Mouse (Mus musculus): ENCODE data around the gene Tfcp2.

DNA sequence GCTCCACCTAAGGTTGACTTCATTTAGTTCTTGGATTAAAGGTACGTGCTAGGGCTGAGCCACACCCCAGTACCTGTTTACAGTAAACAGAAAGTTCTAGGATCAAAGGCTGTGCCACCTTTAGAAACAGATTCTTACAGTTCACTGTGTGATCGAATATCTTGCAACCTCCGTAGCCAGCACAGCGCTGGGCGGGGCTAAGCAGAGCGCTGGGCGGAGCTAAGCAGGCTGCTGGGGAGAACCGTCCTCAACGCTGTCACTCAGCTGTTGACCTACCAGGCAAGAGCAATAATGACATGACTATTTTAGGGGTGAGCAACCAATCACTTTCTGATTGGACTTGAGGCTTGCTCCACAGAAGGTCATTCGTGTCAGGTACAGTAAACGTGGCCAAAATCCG is 90.9 kb downstream of the Tfcp2 start:
- no peak for TF ChIP-seq ZNF384 (IDR thresholded peaks at IDR 0.05; ENCODE audit: low read depth, low read length)
- TF ChIP-seq HCFC1 (IDR thresholded peaks at IDR 0.05; ENCODE audit: borderline replicate concordance, insufficient read depth, low read length): no peak
- no peak for TF ChIP-seq ZC3H11A (IDR thresholded peaks at IDR 0.05; ENCODE audit: borderline replicate concordance, low read depth, low read length)

Data from ES-E14 (cell line).